Mouse (Mus musculus) intestine, postnatal 0 days (tissue): ENCODE results near the gene Acvr1b. TPM values are rescaled to one million over a fixed set of nuclear protein-coding genes. Genes with fewer than 3 reads are reported as not detected.

Experiments
- ATAC-seq: fragments of 200-750 bp; cut with Nextera tagmentation; 2 replicates; pipeline ENCODE4 v1.8.0; 2017; ENCODE audit warnings: mild to moderate bottlenecking, moderate TSS enrichment, moderate library complexity
- H3K27ac ChIP-seq: fragments of 300-500 bp; sonication (generic); 2 replicates; pipeline ENCODE4 v1.5.1; 2014; ENCODE audit warnings: mild to moderate bottlenecking, low read depth, low read length, moderate library complexity
- H3K27me3 ChIP-seq: fragments of 300-500 bp; sonication (generic); replicated peaks from 2 replicates; pipeline ENCODE4 v1.6.1; 2014; ENCODE audit warnings: low read length, mixed read lengths; ENCODE audit not compliant: control insufficient read depth, insufficient read depth
- H3K36me3 ChIP-seq: fragments of 300-500 bp; sonication (generic); 2 replicates; pipeline ENCODE4 v1.6.1; 2014; ENCODE audit warnings: mild to moderate bottlenecking, moderate library complexity; ENCODE audit not compliant: control insufficient read depth, insufficient read depth
- H3K4me1 ChIP-seq: fragments of 300-500 bp; sonication (generic); replicated peaks from 2 replicates; pipeline ENCODE4 v1.6.1; 2014; ENCODE audit warnings: antibody characterized with exemption, low read length, mixed read lengths; ENCODE audit not compliant: control insufficient read depth, insufficient read depth
- H3K4me2 ChIP-seq: fragments of 300-500 bp; sonication (generic); replicated peaks from 2 replicates; pipeline ENCODE4 v1.6.1; 2014; ENCODE audit warnings: low read depth, mild to moderate bottlenecking, moderate library complexity
- H3K4me3 ChIP-seq: fragments of 300-500 bp; sonication (generic); 2 replicates; pipeline ENCODE4 v1.5.1; 2014; ENCODE audit warnings: low read depth, low read length
- H3K9ac ChIP-seq: fragments of 300-500 bp; sonication (generic); 2 replicates; pipeline ENCODE4 v1.6.1; 2014; ENCODE audit warnings: mild to moderate bottlenecking, low read depth, low read length
- H3K9me3 ChIP-seq: fragments of 300-500 bp; sonication (generic); 2 replicates; pipeline ENCODE4 v1.6.1; 2016; ENCODE audit warnings: mixed run types; ENCODE audit not compliant: control insufficient read depth
- CTCF ChIP-seq: sonication (generic); IDR thresholded peaks from 2 replicates; pipeline ENCODE4 v1.5.1; 2016; ENCODE audit warnings: low read depth, mild to moderate bottlenecking, control low read depth, antibody characterized with exemption, moderate library complexity
- WGBS: fragments of 180-500 bp; shearing (Covaris S2); extraction: QIAGEN DNeasy Blood & Tissue Kit; methylation state at CpG from one replicate; pipeline ENCODE4 v1.1.7; 2014; 5-methylcytosine and 5-hydroxymethylcytosine counted together
- polyA plus RNA-seq: library from polyadenylated mRNA; unstranded; fragments of >200 nt; fragmentation: Nextera tagmentation; extraction: Ambion mirVana; gene quantifications from 2 replicates; pipeline ENCODE4 v1.2.1, GENCODE M21; 2015

Gene Acvr1b
- polyA plus RNA-seq, 1 experiment from 2014 or later = 6.0 TPM

DNA sequence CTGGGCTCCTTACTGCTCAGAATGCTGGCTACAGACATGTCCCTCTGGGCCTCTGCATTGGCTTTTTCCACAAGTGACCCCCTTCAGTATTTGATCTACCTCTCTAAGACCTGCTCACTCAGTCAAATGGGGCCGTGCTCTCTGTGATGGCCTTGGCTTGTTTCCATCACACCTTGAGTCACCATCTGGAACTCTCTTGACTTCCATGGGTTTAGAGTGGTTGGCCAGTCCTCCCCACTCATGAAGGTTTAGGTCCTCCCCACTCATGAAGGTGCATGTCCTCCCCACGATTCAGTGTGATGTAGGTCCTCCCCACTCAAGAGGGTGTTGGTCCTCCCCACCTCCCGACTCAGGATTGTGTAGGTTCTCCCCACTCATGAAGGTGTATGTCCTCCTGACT, 59.3 kb downstream of the Acvr1b start:
- H3K27me3 ChIP-seq = no peaks in the 10 kb centered on the region
- no peak for ATAC-seq
- peak overlapping the region; percentile 35 for H3K4me2 ChIP-seq
- H3K9ac ChIP-seq = no peak overlapping the region
- 0 out of 2 replicates have a peak, but pooled peaks cover 3% of the 10 kb centered on the region for H3K4me1 ChIP-seq
- WGBS = 66% methylated on average over 3 of the region's 3 CpGs
- peaks cover 12% of the 10 kb centered on the region; the same call in 1 of the 2 replicates for H3K36me3 ChIP-seq
- no peak overlapping the region for H3K4me3 ChIP-seq
- no peak for TF ChIP-seq CTCF
- H3K27ac ChIP-seq = peak overlapping the region; percentile 83
- H3K9me3 ChIP-seq = no peaks in the 10 kb centered on the region

DNA sequence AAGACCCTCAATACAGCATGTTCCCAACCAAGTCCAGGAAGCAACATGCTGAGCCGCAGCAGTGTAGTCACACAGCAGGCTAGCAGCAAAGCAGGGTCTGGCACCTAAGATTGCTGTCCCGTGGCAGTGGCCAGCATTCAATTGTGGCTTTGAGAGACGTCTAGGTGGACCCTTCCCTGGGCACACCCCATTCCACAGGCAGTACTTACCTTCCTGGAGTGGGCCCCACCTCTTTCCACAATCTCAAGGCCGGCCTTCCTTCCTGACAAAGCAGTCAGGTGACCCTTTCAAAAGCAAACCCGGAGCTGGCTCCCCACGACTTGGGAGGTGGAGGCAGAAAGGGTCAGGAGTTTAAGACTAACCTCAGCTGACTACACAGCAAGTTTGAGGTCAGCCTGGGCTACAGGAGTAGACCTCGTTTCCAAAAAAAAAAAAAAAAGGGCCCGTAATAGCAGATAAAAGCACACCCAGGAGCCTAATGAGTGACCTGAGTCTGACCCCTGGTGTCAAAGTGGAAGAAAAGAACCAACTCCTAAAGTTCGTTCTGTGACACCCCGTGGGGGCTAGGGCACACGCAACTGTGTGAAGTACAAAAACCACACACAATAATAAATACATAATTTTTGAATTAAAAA, 59.9 kb downstream of the Acvr1b start:
- no peak for TF ChIP-seq CTCF
- Histone ChIP-seq H3K9me3 (no peaks in the 10 kb centered on the region), H3K27me3 (no peaks in the 10 kb centered on the region), H3K9ac (no peak overlapping the region), H3K4me2 (peak overlapping the region; percentile 35), H3K27ac (peak overlapping the region; percentile 83), H3K4me1 (0 out of 2 replicates have a peak, but pooled peaks cover 3% of the 10 kb centered on the region), H3K36me3 (peaks cover 12% of the 10 kb centered on the region; the same call in 1 of the 2 replicates), H3K4me3 (no peak overlapping the region)
- 18% methylated on average over 11 of the region's 11 CpGs for WGBS
- ATAC-seq = peak; percentile 67

- peak; percentile 51 for ATAC-seq
- 42% methylated on average over 10 of the region's 10 CpGs for WGBS
- H3K9ac ChIP-seq = no peak overlapping the region
- TF ChIP-seq CTCF = no peak
- H3K36me3 ChIP-seq = peaks cover 12% of the 10 kb centered on the region; the same call in 1 of the 2 replicates
- no peaks in the 10 kb centered on the region for H3K9me3 ChIP-seq
- H3K4me3 ChIP-seq = no peak overlapping the region
- H3K4me2 ChIP-seq = peak overlapping the region; percentile 43
- H3K27ac ChIP-seq = peak overlapping the region; percentile 83
- H3K4me1 ChIP-seq = 0 out of 2 replicates have a peak, but pooled peaks cover 3% of the 10 kb centered on the region
- no peaks in the 10 kb centered on the region for H3K27me3 ChIP-seq
Measured at GRCm38 (mm10) chr15:101234611-101235341, 60.9 kb downstream of the Acvr1b start.

GRCm38 (mm10) chr15:101235342-101235698, 61.5 kb downstream of the Acvr1b start:
- Histone ChIP-seq H3K4me1 (0 out of 2 replicates have a peak, but pooled peaks cover 3% of the 10 kb centered on the region), H3K4me2 (peak overlapping the region; percentile 43), H3K9me3 (no peaks in the 10 kb centered on the region), H3K4me3 (no peak overlapping the region), H3K27ac (peak overlapping the region; percentile 83), H3K9ac (no peak overlapping the region), H3K27me3 (no peaks in the 10 kb centered on the region), H3K36me3 (peaks cover 12% of the 10 kb centered on the region; the same call in 1 of the 2 replicates)
- TF ChIP-seq CTCF = no peak
- peak; percentile 15; the same call in 1 of the 2 replicates for ATAC-seq
- 17% methylated on average over 5 of the region's 5 CpGs for WGBS

GRCm38 (mm10) chr15:101235728-101236327, 62.0 kb downstream of the Acvr1b start:
- H3K4me2 ChIP-seq = peak overlapping the region; percentile 43
- no peaks in the 10 kb centered on the region for H3K9me3 ChIP-seq
- peak overlapping the region; percentile 83 for H3K27ac ChIP-seq
- WGBS = 15% methylated on average over 12 of the region's 12 CpGs
- peak; percentile 4; the same call in 1 of the 2 replicates for ATAC-seq
- TF ChIP-seq CTCF = no peak
- H3K9ac ChIP-seq = no peak overlapping the region
- H3K36me3 ChIP-seq = peaks cover 9% of the 10 kb centered on the region; the same call in 1 of the 2 replicates
- no peaks in the 10 kb centered on the region for H3K27me3 ChIP-seq
- H3K4me1 ChIP-seq = peaks cover 3% of the 10 kb centered on the region; the same call in 1 of the 2 replicates
- no peak overlapping the region for H3K4me3 ChIP-seq

DNA sequence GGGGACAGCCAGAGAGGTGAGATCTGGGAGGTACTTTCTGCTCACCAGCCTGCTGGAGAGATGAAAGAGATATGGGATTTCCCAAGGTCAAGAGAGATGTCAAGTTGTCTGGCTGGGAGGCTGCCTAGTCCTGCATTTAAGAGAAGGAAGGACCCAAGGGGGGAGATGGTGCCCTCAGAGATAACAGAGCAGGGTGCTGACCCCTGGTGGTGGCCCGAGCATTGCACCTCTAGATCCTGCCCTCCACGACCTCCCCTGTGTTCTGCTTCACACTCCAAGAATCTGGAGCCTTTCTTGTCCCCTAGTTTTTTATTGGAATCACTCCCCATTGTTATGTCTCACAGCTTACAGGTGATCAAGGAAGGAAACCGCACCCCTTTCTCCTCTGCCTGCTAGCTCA, 63.0 kb downstream of the Acvr1b start:
- Histone ChIP-seq H3K9ac (no peak overlapping the region), H3K4me1 (peaks cover 3% of the 10 kb centered on the region; the same call in 1 of the 2 replicates), H3K27ac (no peak overlapping the region), H3K4me2 (no peak overlapping the region), H3K9me3 (no peaks in the 10 kb centered on the region), H3K4me3 (no peak overlapping the region), H3K27me3 (no peaks in the 10 kb centered on the region), H3K36me3 (no peaks in the 10 kb centered on the region)
- no peak for ATAC-seq
- peak; percentile 89 for TF ChIP-seq CTCF
- WGBS = 17% methylated on average over 3 of the region's 3 CpGs
